Mouse (Mus musculus): ENCODE measurements at regions not wholly inside any gene's neighbourhood (a gene's known extent, or its start where the extent isn't known, plus 50 kb on each side); places are given as distances from the start of the nearest gene placed in this dataset.

DNA sequence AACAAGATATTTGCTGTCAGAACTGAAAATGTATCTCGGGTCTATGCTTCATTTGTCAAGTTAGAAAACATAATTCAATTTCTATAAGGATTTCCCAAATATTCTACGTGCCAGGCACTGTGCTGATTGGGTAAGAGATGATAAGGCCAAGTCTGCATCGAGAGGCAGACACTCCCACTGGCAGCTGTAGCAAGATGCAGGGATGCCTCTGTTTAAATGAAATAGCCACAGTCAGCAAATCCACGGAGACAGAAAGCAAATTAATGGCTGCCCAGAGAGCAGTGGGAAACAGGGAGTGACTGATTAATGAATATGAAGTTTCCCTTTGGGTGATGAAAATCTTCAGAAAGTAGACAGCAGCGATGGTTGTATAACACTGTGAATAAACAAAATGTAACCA lies 71.6 kb upstream of the Gm12728 start:
- no peak for TF ChIP-seq CTCF (IDR thresholded peaks at IDR 0.05; ENCODE audit: borderline replicate concordance, insufficient read depth, low read depth, low read length)
- TF ChIP-seq POLR2A (IDR thresholded peaks at IDR 0.05; ENCODE audit: borderline replicate concordance, insufficient read depth, low read length): no peak

All from cerebellum, adult 2 months (tissue).